Mouse (Mus musculus): ENCODE results near the gene H2al1e. TPM values are rescaled to one million over a fixed set of nuclear protein-coding genes. Genes with fewer than 3 reads are reported as not detected.
"Not testable (repeated sequence)": the region's sequence is repeated elsewhere in the genome, so short reads cannot be mapped to it uniquely, and the experiment has no call there.

Gene H2al1e
- polyA plus RNA-seq, 1 experiment from 2014 or later: not detected

GRCm38 (mm10) chrX:11302132-11302531 is 9.6 kb upstream of the H2al1e start, which contains the start of gene H2al1b:
TSS of gene H2al1b (plus strand) at chrX:11302432.
- H3K27me3 ChIP-seq (ENCODE audit: insufficient read depth, low read length); H3K36me3 ChIP-seq (ENCODE audit: insufficient read depth, low read length); H3K4me3 ChIP-seq (ENCODE audit: low read length); H3K4me1 ChIP-seq (ENCODE audit: insufficient read depth, low read length); ATAC-seq (ENCODE audit: low FRiP score, low TSS enrichment); H3K4me2 ChIP-seq (replicated peaks; ENCODE audit: low read depth, low read length); H3K9me3 ChIP-seq (ENCODE audit: low read length); H3K27ac ChIP-seq (ENCODE audit: low read length); H3K9ac ChIP-seq (replicated peaks; ENCODE audit: low read length): not testable (repeated sequence)
- WGBS: 85% methylated on average over 1 of the region's 3 CpGs

DNA sequence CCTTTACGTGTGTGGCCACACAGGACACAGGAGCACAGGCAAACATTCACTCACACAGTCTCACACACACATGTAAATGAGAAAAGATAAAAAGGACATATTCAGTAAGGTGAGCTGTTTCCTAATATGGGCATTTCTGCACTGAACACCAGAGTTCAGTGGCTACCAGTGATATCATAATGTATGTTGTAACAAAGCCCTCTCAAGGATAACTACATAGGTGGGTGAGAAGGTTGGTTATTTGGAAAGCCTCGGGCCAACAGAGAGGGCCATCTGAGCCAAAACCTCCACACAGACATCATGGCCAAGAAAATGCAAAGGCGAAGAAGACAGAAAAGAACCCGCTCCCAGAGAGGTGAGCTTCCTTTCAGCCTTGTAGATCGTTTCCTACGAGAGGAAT is 6.4 kb upstream of the H2al1e start, which contains the start of gene H2al1c:
H2al1c (plus strand) TSS at position 301 of the 400 bp plus-strand sequence.
- H3K9ac ChIP-seq (replicated peaks; ENCODE audit: low read length); H3K36me3 ChIP-seq (ENCODE audit: insufficient read depth, low read length); H3K9me3 ChIP-seq (ENCODE audit: low read length); H3K4me3 ChIP-seq (ENCODE audit: low read length); H3K4me2 ChIP-seq (replicated peaks; ENCODE audit: low read depth, low read length); H3K27me3 ChIP-seq (ENCODE audit: insufficient read depth, low read length); H3K4me1 ChIP-seq (ENCODE audit: insufficient read depth, low read length); ATAC-seq (ENCODE audit: low FRiP score, low TSS enrichment); H3K27ac ChIP-seq (ENCODE audit: low read length): not testable (repeated sequence)
- 70% methylated on average over 1 of the region's 6 CpGs for WGBS

DNA sequence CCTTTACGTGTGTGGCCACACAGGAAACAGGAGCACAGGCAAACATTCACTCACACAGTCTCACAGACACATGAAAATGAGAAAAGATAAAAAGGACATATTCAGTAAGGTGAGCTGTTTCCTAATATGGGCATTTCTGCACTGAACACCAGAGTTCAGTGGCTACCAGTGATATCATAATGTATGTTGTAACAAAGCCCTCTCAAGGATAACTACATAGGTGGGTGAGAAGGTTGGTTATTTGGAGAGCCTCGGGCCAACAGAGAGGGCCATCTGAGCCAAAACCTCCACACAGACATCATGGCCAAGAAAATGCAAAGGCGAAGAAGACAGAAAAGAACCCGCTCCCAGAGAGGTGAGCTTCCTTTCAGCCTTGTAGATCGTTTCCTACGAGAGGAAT is 3.2 kb upstream of the H2al1e start, which contains the start of gene H2al1d:
H2al1d (plus strand) TSS at position 301 of the 400 bp plus-strand sequence.
- not testable (repeated sequence) for H3K27me3 ChIP-seq (ENCODE audit: insufficient read depth, low read length); H3K9me3 ChIP-seq (ENCODE audit: low read length); H3K36me3 ChIP-seq (ENCODE audit: insufficient read depth, low read length); H3K9ac ChIP-seq (replicated peaks; ENCODE audit: low read length); H3K27ac ChIP-seq (ENCODE audit: low read length); ATAC-seq (ENCODE audit: low FRiP score, low TSS enrichment); H3K4me2 ChIP-seq (replicated peaks; ENCODE audit: low read depth, low read length); H3K4me1 ChIP-seq (ENCODE audit: insufficient read depth, low read length); H3K4me3 ChIP-seq (ENCODE audit: low read length)
- no CpG with 5 or more reads among the region's 6 CpGs for WGBS

- not testable (repeated sequence) for H3K9me3 ChIP-seq (ENCODE audit: low read length); ATAC-seq (ENCODE audit: low FRiP score, low TSS enrichment); H3K27ac ChIP-seq (ENCODE audit: low read length); H3K9ac ChIP-seq (replicated peaks; ENCODE audit: low read length); H3K36me3 ChIP-seq (ENCODE audit: insufficient read depth, low read length); H3K27me3 ChIP-seq (ENCODE audit: insufficient read depth, low read length); H3K4me2 ChIP-seq (replicated peaks; ENCODE audit: low read depth, low read length); H3K4me1 ChIP-seq (ENCODE audit: insufficient read depth, low read length); H3K4me3 ChIP-seq (ENCODE audit: low read length)
- no CpG with 5 or more reads among the region's 6 CpGs for WGBS
These were observed 3.1 kb downstream of the H2al1e start, which contains the start of gene H2al1f for GRCm38 (mm10) chrX:11314858-11315257. TSS of gene H2al1f (plus strand) at chrX:11315158.

DNA sequence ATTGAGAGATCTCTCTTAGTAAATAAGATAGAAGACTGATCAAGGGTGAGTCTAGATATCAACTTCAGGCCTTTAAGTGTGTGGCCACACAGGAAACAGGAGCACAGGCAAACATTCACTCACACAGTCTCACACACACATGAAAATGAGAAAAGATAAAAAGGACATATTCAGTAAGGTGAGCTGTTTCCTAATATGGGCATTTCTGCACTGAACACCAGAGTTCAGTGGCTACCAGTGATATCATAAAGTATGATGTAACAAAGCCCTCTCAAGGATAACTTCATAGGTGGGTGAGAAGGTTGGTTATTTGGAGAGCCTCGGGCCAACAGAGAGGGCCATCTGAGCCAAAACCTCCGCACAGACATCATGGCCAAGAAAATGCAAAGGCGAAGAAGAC is 6.2 kb downstream of the H2al1e start, which contains the start of gene H2al1g:
H2al1g (plus strand) TSS at position 301 of the 400 bp plus-strand sequence.
- H3K4me1 ChIP-seq (ENCODE audit: insufficient read depth, low read length); H3K4me2 ChIP-seq (replicated peaks; ENCODE audit: low read depth, low read length); H3K4me3 ChIP-seq (ENCODE audit: low read length); ATAC-seq (ENCODE audit: low FRiP score, low TSS enrichment); H3K9me3 ChIP-seq (ENCODE audit: low read length); H3K27me3 ChIP-seq (ENCODE audit: insufficient read depth, low read length); H3K36me3 ChIP-seq (ENCODE audit: insufficient read depth, low read length); H3K27ac ChIP-seq (ENCODE audit: low read length); H3K9ac ChIP-seq (replicated peaks; ENCODE audit: low read length): not testable (repeated sequence)
- no CpG with 5 or more reads among the region's 3 CpGs for WGBS

DNA sequence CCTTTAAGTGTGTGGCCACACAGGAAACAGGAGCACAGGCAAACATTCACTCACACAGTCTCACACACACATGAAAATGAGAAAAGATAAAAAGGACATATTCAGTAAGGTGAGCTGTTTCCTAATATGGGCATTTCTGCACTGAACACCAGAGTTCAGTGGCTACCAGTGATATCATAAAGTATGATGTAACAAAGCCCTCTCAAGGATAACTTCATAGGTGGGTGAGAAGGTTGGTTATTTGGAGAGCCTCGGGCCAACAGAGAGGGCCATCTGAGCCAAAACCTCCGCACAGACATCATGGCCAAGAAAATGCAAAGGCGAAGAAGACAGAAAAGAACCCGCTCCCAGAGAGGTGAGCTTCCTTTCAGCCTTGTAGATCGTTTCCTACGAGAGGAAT is 9.5 kb downstream of the H2al1e start, which contains the start of gene H2al1h:
H2al1h (plus strand) TSS at position 301 of the 400 bp plus-strand sequence.
- not testable (repeated sequence) for ATAC-seq (ENCODE audit: low FRiP score, low TSS enrichment)
- WGBS: no CpG with 5 or more reads among the region's 6 CpGs

DNA sequence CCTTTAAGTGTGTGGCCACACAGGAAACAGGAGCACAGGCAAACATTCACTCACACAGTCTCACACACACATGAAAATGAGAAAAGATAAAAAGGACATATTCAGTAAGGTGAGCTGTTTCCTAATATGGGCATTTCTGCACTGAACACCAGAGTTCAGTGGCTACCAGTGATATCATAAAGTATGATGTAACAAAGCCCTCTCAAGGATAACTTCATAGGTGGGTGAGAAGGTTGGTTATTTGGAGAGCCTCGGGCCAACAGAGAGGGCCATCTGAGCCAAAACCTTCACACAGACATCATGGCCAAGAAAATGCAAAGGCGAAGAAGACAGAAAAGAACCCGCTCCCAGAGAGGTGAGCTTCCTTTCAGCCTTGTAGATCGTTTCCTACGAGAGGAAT is 12.6 kb downstream of the H2al1e start, which contains the start of gene H2al1i:
H2al1i (plus strand) TSS at position 301 of the 400 bp plus-strand sequence.
- 71% methylated on average over 1 of the region's 5 CpGs for WGBS
- H3K27ac ChIP-seq (ENCODE audit: low read length); H3K27me3 ChIP-seq (ENCODE audit: insufficient read depth, low read length); H3K4me1 ChIP-seq (ENCODE audit: insufficient read depth, low read length); H3K9me3 ChIP-seq (ENCODE audit: low read length); ATAC-seq (ENCODE audit: low FRiP score, low TSS enrichment); H3K36me3 ChIP-seq (ENCODE audit: insufficient read depth, low read length); H3K4me2 ChIP-seq (replicated peaks; ENCODE audit: low read depth, low read length); H3K9ac ChIP-seq (replicated peaks; ENCODE audit: low read length); H3K4me3 ChIP-seq (ENCODE audit: low read length): not testable (repeated sequence)

More for the DNA sequence above, 9.5 kb downstream of the H2al1e start, which contains the start of gene H2al1h:
- H3K36me3 ChIP-seq (ENCODE audit: insufficient read depth, low read length); H3K9me3 ChIP-seq (ENCODE audit: low read length); H3K4me2 ChIP-seq (replicated peaks; ENCODE audit: low read depth, low read length); H3K9ac ChIP-seq (replicated peaks; ENCODE audit: low read length); H3K27ac ChIP-seq (ENCODE audit: low read length); H3K4me3 ChIP-seq (ENCODE audit: low read length); H3K4me1 ChIP-seq (ENCODE audit: insufficient read depth, low read length); H3K27me3 ChIP-seq (ENCODE audit: insufficient read depth, low read length): not testable (repeated sequence)

GRCm38 (mm10) chrX:11327522-11327921 is 15.8 kb downstream of the H2al1e start, which contains the start of gene H2al1j:
TSS of gene H2al1j (plus strand) at chrX:11327822.
- H3K9me3 ChIP-seq (ENCODE audit: low read length); H3K9ac ChIP-seq (replicated peaks; ENCODE audit: low read length); H3K4me2 ChIP-seq (replicated peaks; ENCODE audit: low read depth, low read length); ATAC-seq (ENCODE audit: low FRiP score, low TSS enrichment); H3K27me3 ChIP-seq (ENCODE audit: insufficient read depth, low read length); H3K27ac ChIP-seq (ENCODE audit: low read length); H3K4me1 ChIP-seq (ENCODE audit: insufficient read depth, low read length); H3K4me3 ChIP-seq (ENCODE audit: low read length); H3K36me3 ChIP-seq (ENCODE audit: insufficient read depth, low read length): not testable (repeated sequence)
- WGBS: 100% methylated on average over 2 of the region's 2 CpGs

GRCm38 (mm10) chrX:11345762-11346161 is 34.0 kb downstream of the H2al1e start:
- Histone ChIP-seq H3K4me1 (ENCODE audit: insufficient read depth, low read length) (no peaks in the 10 kb centered on the region), H3K4me2 (replicated peaks; ENCODE audit: low read depth, low read length) (no peak overlapping the region), H3K27ac (ENCODE audit: low read length) (no peak overlapping the region), H3K9me3 (ENCODE audit: low read length) (no peaks in the 10 kb centered on the region), H3K36me3 (ENCODE audit: insufficient read depth, low read length) (no peaks in the 10 kb centered on the region), H3K27me3 (ENCODE audit: insufficient read depth, low read length) (no peaks in the 10 kb centered on the region; the same call in 1 of the 2 replicates), H3K9ac (replicated peaks; ENCODE audit: low read length) (no peak overlapping the region), H3K4me3 (ENCODE audit: low read length) (no peak overlapping the region)
- 73% methylated on average over 9 of the region's 9 CpGs for WGBS
- ATAC-seq (ENCODE audit: low FRiP score, low TSS enrichment): no peak

- no peak for ATAC-seq (ENCODE audit: low FRiP score, low TSS enrichment)
- Histone ChIP-seq H3K4me3 (ENCODE audit: low read length) (no peak overlapping the region), H3K4me2 (replicated peaks; ENCODE audit: low read depth, low read length) (no peak overlapping the region), H3K9ac (replicated peaks; ENCODE audit: low read length) (no peak overlapping the region), H3K27ac (ENCODE audit: low read length) (no peak overlapping the region), H3K36me3 (ENCODE audit: insufficient read depth, low read length) (no peaks in the 10 kb centered on the region), H3K9me3 (ENCODE audit: low read length) (no peaks in the 10 kb centered on the region), H3K27me3 (ENCODE audit: insufficient read depth, low read length) (peaks cover 2% of the 10 kb centered on the region; the same call in 1 of the 2 replicates), H3K4me1 (ENCODE audit: insufficient read depth, low read length) (no peaks in the 10 kb centered on the region)
- WGBS: 89% methylated on average over 3 of the region's 3 CpGs
These were observed 35.0 kb downstream of the H2al1e start for GRCm38 (mm10) chrX:11346756-11347155.

Measured in kidney, embryonic 16.5 days (tissue).